Mouse (Mus musculus): ENCODE results near the gene H2afx. TPM values are rescaled to one million over a fixed set of nuclear protein-coding genes. Genes with fewer than 3 reads are reported as not detected.
"Not testable (repeated sequence)": the region's sequence is repeated elsewhere in the genome, so short reads cannot be mapped to it uniquely, and the experiment has no call there.

H2afx gene
- total RNA-seq, 2 experiments from 2014 or later = 81.0 to 82.7 TPM

GRCm38 (mm10) chr9:44376141-44376540 is 41.6 kb downstream of the H2afx start:
- DNase-seq = no peak
- intact Hi-C loops (cut with DNase I) = no loop called here

- DNase-seq; intact Hi-C loops (cut with DNase I): not testable (repeated sequence)
Measured at GRCm38 (mm10) chr9:44377335-44377734, 42.8 kb downstream of the H2afx start.

- DNase-seq = no peak
- intact Hi-C loops (cut with DNase I) = no loop called here
Measured at GRCm38 (mm10) chr9:44378153-44378730, 43.7 kb downstream of the H2afx start.

GRCm38 (mm10) chr9:44379054-44379834 is 44.8 kb downstream of the H2afx start, which contains the start of gene Hyou1:
Hyou1 (plus strand) TSS chr9:44379490.
- intact Hi-C loops (cut with DNase I) = no loop called here

GRCm38 (mm10) chr9:44379862-44380261 is 45.4 kb downstream of the H2afx start:
- DNase-seq = peak; percentile 41
- intact Hi-C loops (cut with DNase I) = no loop called here

More at GRCm38 (mm10) chr9:44379054-44379834, 44.8 kb downstream of the H2afx start, which contains the start of gene Hyou1:
- peak; percentile 99 for DNase-seq

- intact Hi-C loops (cut with DNase I) = no loop called here
- DNase-seq = no peak
Measured at GRCm38 (mm10) chr9:44384596-44384995, 50.1 kb downstream of the H2afx start.

Small RNA genes within 50 kb of the gene (microRNA-seq; reads per million reads assigned to microRNA genes)
- gene Gm44335 = not detected

Other genes starting within 250 kb of the H2afx start
- not detected for gene Mfrp, start 233.0 kb upstream of the H2afx start, total RNA-seq (2021)
- gene C1qtnf5, start 227.4 kb upstream of the H2afx start, total RNA-seq (2021) = 10 to 100 TPM in 1 of 2 experiments, 1 to 10 TPM in 1; 5.3 to 10.6 TPM
- under 1 TPM in 1 of 2 experiments, not detected in 1; 0.44 TPM for gene Gm49380, start 221.2 kb upstream of the H2afx start, total RNA-seq (2021)
- 10 to 100 TPM; 31.1 to 33.1 TPM for gene Rnf26, start 221.2 kb upstream of the H2afx start, total RNA-seq (2021)
- 10 to 100 TPM; 13.7 to 16.9 TPM for gene Mcam, start 200.2 kb upstream of the H2afx start, total RNA-seq (2021)
- gene Cbl, start 100.6 kb upstream of the H2afx start, total RNA-seq (2021) = 10 to 100 TPM; 58.4 to 62.4 TPM
- gene Ccdc153, start 94.0 kb upstream of the H2afx start, total RNA-seq (2021) = 1 to 10 TPM; 3.5 to 4.6 TPM
- under 1 TPM; 0.40 to 0.72 TPM for gene Pdzd3, start 83.2 kb upstream of the H2afx start, total RNA-seq (2021)
- gene Nlrx1, start 66.1 kb upstream of the H2afx start, total RNA-seq (2021) = 1 to 10 TPM; 8.3 to 8.8 TPM
- 10 to 100 TPM; 64.0 to 71.1 TPM for gene Abcg4, start 46.1 kb upstream of the H2afx start, total RNA-seq (2021)
- 10 to 100 TPM; 34.0 to 35.8 TPM for gene Hinfp, start 29.0 kb upstream of the H2afx start, total RNA-seq (2021)
- gene C2cd2l, start 14.4 kb upstream of the H2afx start, total RNA-seq (2021) = 10 to 100 TPM; 69.5 to 74.9 TPM
- 10 to 100 TPM; 20.4 to 22.2 TPM for gene Dpagt1, start 8.7 kb upstream of the H2afx start, total RNA-seq (2021)
- 10 to 100 TPM; 21.5 to 23.8 TPM for gene Hmbs, start 9.5 kb downstream of the H2afx start, total RNA-seq (2021)
- 10 to 100 TPM; 39.5 to 45.9 TPM for gene Vps11, start 27.0 kb downstream of the H2afx start, total RNA-seq (2021)
- 10 to 100 TPM; 87.2 to 90.0 TPM for gene Hyou1, start 44.8 kb downstream of the H2afx start, total RNA-seq (2021)
- gene Slc37a4, start 62.2 kb downstream of the H2afx start, total RNA-seq (2021) = 10 to 100 TPM; 41.5 to 44.9 TPM
- 1,000 to 10,000 TPM in 1 of 2 experiments, 100 to 1,000 TPM in 1; 978 to 1,068 TPM for gene Rps25, start 72.4 kb downstream of the H2afx start, total RNA-seq (2021)
- 100 to 1,000 TPM; 126 to 129 TPM for gene Trappc4, start 72.9 kb downstream of the H2afx start, total RNA-seq (2021)
- 10 to 100 TPM; 21.6 to 23.4 TPM for gene Ccdc84, start 83.9 kb downstream of the H2afx start, total RNA-seq (2021)
- gene Foxr1, start 106.4 kb downstream of the H2afx start, total RNA-seq (2021) = not detected
- not detected for gene Upk2, start 120.3 kb downstream of the H2afx start, total RNA-seq (2021)
- gene Bcl9l, start 148.1 kb downstream of the H2afx start, total RNA-seq (2021) = 100 to 1,000 TPM; 109 to 113 TPM
- gene Cxcr5, start 227.2 kb downstream of the H2afx start, total RNA-seq (2021) = not detected

All from left cerebral cortex, postnatal 4 days (tissue).